Mouse (Mus musculus) testis, adult 2 months (tissue): ENCODE measurements around the gene Ccl21a. TPM values are rescaled to one million over a fixed set of nuclear protein-coding genes. Genes with fewer than 3 reads are reported as not detected.
"Not testable (repeated sequence)": the region's sequence is repeated elsewhere in the genome, so short reads cannot be mapped to it uniquely, and the experiment has no call there.

ENCODE experiments used
- H3K27ac ChIP-seq: fragments of 200-500 bp; 2 replicates; pipeline ENCODE4 v1.5.1; 2012; ENCODE audit warnings: low read depth, low read length; ENCODE audit not compliant: control insufficient read depth, insufficient read depth
- H3K27me3 ChIP-seq: fragments of 200-500 bp; 2 replicates; pipeline ENCODE4 v1.6.1; 2012; ENCODE audit warnings: mild to moderate bottlenecking, low read length, moderate library complexity; ENCODE audit not compliant: control insufficient read depth, insufficient read depth
- H3K36me3 ChIP-seq: fragments of 200-500 bp; 2 replicates; pipeline ENCODE4 v1.6.1; 2012; ENCODE audit warnings: mild to moderate bottlenecking, low read length; ENCODE audit not compliant: control insufficient read depth, insufficient read depth
- H3K4me1 ChIP-seq: fragments of 200-500 bp; 2 replicates; pipeline ENCODE4 v1.6.1; 2012; ENCODE audit warnings: low read length; ENCODE audit not compliant: control insufficient read depth, insufficient read depth
- H3K4me3 ChIP-seq: fragments of 200-500 bp; 2 replicates; pipeline ENCODE4 v1.5.1; 2012; ENCODE audit warnings: low read depth, mild to moderate bottlenecking, low read length, moderate library complexity, mixed read lengths; ENCODE audit not compliant: control insufficient read depth
- polyA plus RNA-seq: library from polyadenylated mRNA; depleted of rRNA; stranded (reverse); fragments of >200 nt; gene quantifications from 2 replicates; pipeline ENCODE4 v1.2.3, GENCODE M21; 2012; rRNA removed

The Ccl21a gene
- 4.0 and 4.4 TPM in 2 replicates for polyA plus RNA-seq

DNA sequence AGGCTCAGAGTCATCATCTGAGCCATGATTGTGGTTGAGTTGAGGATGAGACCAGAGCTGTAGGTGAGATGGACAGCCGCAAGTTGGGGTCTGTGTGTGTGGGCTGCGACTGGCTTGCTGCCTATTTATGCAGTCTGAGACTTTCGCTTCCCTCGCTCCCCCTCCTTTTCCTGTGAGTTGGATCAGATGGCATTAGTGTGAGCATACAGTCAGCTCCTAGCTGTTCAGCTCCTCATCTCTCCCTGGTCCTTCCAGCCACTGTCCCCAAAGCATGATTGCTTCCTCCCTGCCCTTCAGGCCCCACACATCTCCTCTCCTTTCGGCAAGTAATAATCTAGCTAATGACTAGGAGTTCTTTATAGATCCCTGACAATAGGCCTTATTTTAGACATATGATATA lies at the start of gene Ccl21a:
TSS of gene Ccl21a (minus strand) at position 101 of the 400 bp plus-strand sequence.
- H3K36me3 ChIP-seq, H3K4me1 ChIP-seq, H3K27ac ChIP-seq: not testable (repeated sequence)

DNA sequence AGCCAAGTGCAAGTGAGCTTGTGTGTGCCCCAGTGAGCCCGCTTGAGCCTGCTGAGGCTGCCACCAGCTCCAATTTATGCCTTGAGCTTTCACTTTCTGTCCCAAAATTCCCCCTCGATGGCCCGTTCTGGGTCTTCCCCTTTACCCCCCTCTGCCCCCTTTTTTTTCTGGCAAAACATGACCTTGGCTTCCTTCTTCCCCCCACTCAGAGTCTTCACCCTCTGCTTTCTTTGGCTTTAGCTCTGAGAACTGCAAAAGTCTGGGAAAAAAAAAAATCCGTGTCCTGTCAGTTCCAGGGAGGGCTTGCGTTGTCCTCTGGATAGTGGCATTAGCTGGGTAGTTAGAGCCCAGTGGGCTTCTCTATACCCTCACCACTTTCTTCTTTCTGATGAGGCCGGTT lies 17.3 kb downstream of the Ccl21a start, which contains the start of gene Ccl19:
TSS of gene Ccl19 (minus strand) at position 101 of the 400 bp plus-strand sequence.
- not testable (repeated sequence) for H3K4me1 ChIP-seq, H3K36me3 ChIP-seq, H3K27ac ChIP-seq, H3K4me3 ChIP-seq, H3K27me3 ChIP-seq

More for the DNA sequence above, at the start of gene Ccl21a:
- H3K27me3 ChIP-seq, H3K4me3 ChIP-seq: not testable (repeated sequence)

DNA sequence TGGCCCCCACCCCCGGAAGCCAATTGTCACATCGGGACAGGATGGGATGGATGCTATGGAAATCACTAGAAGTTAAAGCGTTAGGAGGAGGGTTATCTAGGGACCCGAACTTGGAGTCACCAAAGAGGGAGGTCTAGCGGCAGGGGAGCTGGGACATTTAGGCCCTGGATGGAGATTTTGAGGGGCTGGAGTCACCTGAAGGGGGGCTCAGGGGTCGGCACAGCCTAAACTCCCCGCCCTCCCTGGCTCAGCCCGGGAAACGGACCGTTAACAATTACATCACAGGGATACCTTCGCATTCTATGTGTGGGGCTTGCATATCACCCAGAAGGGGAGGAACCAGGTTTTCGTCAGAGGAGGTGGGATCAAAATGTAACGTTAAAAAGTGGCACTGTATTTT lies 38.5 kb downstream of the Ccl21a start, which contains the start of gene 4930578G10Rik:
TSS of gene 4930578G10Rik (plus strand) at position 301 of the 400 bp plus-strand sequence.
- not testable (repeated sequence) for H3K27ac ChIP-seq, H3K4me3 ChIP-seq, H3K4me1 ChIP-seq, H3K36me3 ChIP-seq, H3K27me3 ChIP-seq

Other genes with a start within 250 kb of the Ccl21a start
- gene Fam205a2, start 245.8 kb downstream of the Ccl21a start, polyA plus RNA-seq: not detected in 2 replicates
- gene Gm10591, start 161.8 kb downstream of the Ccl21a start, polyA plus RNA-seq: not detected in 2 replicates
- gene Gm2564, start 144.3 kb downstream of the Ccl21a start, polyA plus RNA-seq: 2.0 and 2.8 TPM in 2 replicates
- 4.1 and 4.5 TPM in 2 replicates for gene Ccl27b, start 118.7 kb downstream of the Ccl21a start, polyA plus RNA-seq
- gene Il11ra2, start 112.1 kb downstream of the Ccl21a start, polyA plus RNA-seq: 1.2 and 1.8 TPM in 2 replicates
- gene 4930578G10Rik, start 38.4 kb downstream of the Ccl21a start, polyA plus RNA-seq: 13.8 and 14.9 TPM in 2 replicates
- 1.2 and 1.6 TPM in 2 replicates for gene Ccl19, start 17.4 kb downstream of the Ccl21a start, polyA plus RNA-seq
- 18.8 and 19.9 TPM in 2 replicates for gene Fam205a1, start 79.9 kb upstream of the Ccl21a start, polyA plus RNA-seq
- gene Gm12394, start 82.8 kb upstream of the Ccl21a start, polyA plus RNA-seq: 0.07 and 0.20 TPM in 2 replicates
- 209 and 240 TPM in 2 replicates for gene Fam205c, start 100.2 kb upstream of the Ccl21a start, polyA plus RNA-seq
- 1.3 and 1.7 TPM in 2 replicates for gene Phf24, start 142.7 kb upstream of the Ccl21a start, polyA plus RNA-seq
- 7.6 and 8.2 TPM in 2 replicates for gene Dnajb5, start 175.8 kb upstream of the Ccl21a start, polyA plus RNA-seq
- 22.4 and 23.7 TPM in 2 replicates for gene 1700022I11Rik, start 195.6 kb upstream of the Ccl21a start, polyA plus RNA-seq
- 78.0 and 85.5 TPM in 2 replicates for gene Vcp, start 226.5 kb upstream of the Ccl21a start, polyA plus RNA-seq
- gene Fancg, start 236.5 kb upstream of the Ccl21a start, polyA plus RNA-seq: 96.4 and 104 TPM in 2 replicates